Mouse (Mus musculus) myocyte (in vitro differentiated cells): ENCODE measurements around the gene Fkbp7. TPM values are rescaled to one million over a fixed set of nuclear protein-coding genes. Genes with fewer than 3 reads are reported as not detected.

ENCODE experiments used
- H3K27me3 ChIP-seq: one replicate; pipeline ENCODE4 v1.6.1; 2011; ENCODE audit not compliant: control insufficient read depth, insufficient read depth, insufficient read length
- H3K36me3 ChIP-seq: one replicate; pipeline ENCODE4 v1.6.1; 2011; ENCODE audit not compliant: control insufficient read depth, insufficient read depth
- H3K4me2 ChIP-seq: one replicate; pipeline ENCODE4 v1.6.1; 2011; ENCODE audit warnings: low read depth, control low read depth
- H3K4me3 ChIP-seq: one replicate; pipeline ENCODE4 v1.5.1; 2011; ENCODE audit warnings: mild to moderate bottlenecking, control low read depth, moderate library complexity
- H3K79me2 ChIP-seq: one replicate; pipeline ENCODE4 v1.6.1; 2011; ENCODE audit not compliant: control insufficient read depth, insufficient read depth
- H3ac ChIP-seq: one replicate; pipeline ENCODE4 v1.6.1; 2011; ENCODE audit not compliant: control insufficient read depth, insufficient read length
- CEBPB ChIP-seq: IDR thresholded peaks from 2 replicates; pipeline ENCODE4 v1.6.1; 2011; ENCODE audit warnings: mild to moderate bottlenecking, moderate library complexity; ENCODE audit not compliant: poor library complexity, insufficient read depth, severe bottlenecking
- E2F4 ChIP-seq: IDR thresholded peaks from one replicate; pipeline ENCODE4 v1.6.1; 2011; ENCODE audit warnings: mild to moderate bottlenecking, control low read depth, moderate library complexity; ENCODE audit not compliant: insufficient read depth
- MAX ChIP-seq: IDR thresholded peaks from one replicate; pipeline ENCODE4 v1.6.1; 2011; ENCODE audit warnings: low read depth, mild to moderate bottlenecking, control low read depth
- MYOD1 ChIP-seq, 3 experiments: IDR thresholded peaks; one replicate each; pipeline ENCODE4 v1.6.1; 2011; ENCODE audit warnings: control low read depth in 2 of 3, low read depth in 2 of 3, mild to moderate bottlenecking in 2 of 3, moderate library complexity in 1 of 3; ENCODE audit not compliant: insufficient read length in 2 of 3, control insufficient read depth in 1 of 3
- MYOG ChIP-seq, 3 experiments: IDR thresholded peaks; one replicate each; pipeline ENCODE4 v1.6.1; 2011; ENCODE audit warnings: control low read depth in 2 of 3, low read depth in 2 of 3, mild to moderate bottlenecking in 2 of 3; ENCODE audit not compliant: insufficient read length in 2 of 3, control insufficient read depth in 1 of 3, insufficient read depth in 1 of 3
- POLR2A ChIP-seq: IDR thresholded peaks from one replicate; pipeline ENCODE4 v1.6.1; 2011; ENCODE audit warnings: low read depth, mild to moderate bottlenecking, control low read depth, moderate library complexity; ENCODE audit not compliant: insufficient read length
- POLR2AphosphoS2 ChIP-seq: IDR thresholded peaks from one replicate; pipeline ENCODE4 v1.6.1; 2011; ENCODE audit warnings: low read depth, control low read depth; ENCODE audit not compliant: insufficient read length
- REST ChIP-seq: IDR thresholded peaks from one replicate; pipeline ENCODE4 v1.6.1; 2011; ENCODE audit warnings: mild to moderate bottlenecking, control low read depth, moderate library complexity; ENCODE audit not compliant: insufficient read depth, insufficient read length
- SRF ChIP-seq: IDR thresholded peaks from one replicate; pipeline ENCODE4 v1.6.1; 2011; ENCODE audit warnings: low read depth; ENCODE audit not compliant: control insufficient read depth, insufficient read length
- TCF12 ChIP-seq: IDR thresholded peaks from one replicate; pipeline ENCODE4 v1.6.1; 2011; ENCODE audit warnings: mild to moderate bottlenecking, control low read depth; ENCODE audit not compliant: poor library complexity, insufficient read depth, severe bottlenecking
- TCF3 ChIP-seq: IDR thresholded peaks from one replicate; pipeline ENCODE4 v1.6.1; 2011; ENCODE audit warnings: low read depth, control low read depth; ENCODE audit not compliant: insufficient read length
- USF1 ChIP-seq: IDR thresholded peaks from one replicate; pipeline ENCODE4 v1.6.1; 2011; ENCODE audit warnings: low read depth, mild to moderate bottlenecking, control low read depth, moderate library complexity
- polyA plus RNA-seq: library from polyadenylated mRNA; unstranded; fragments of >200 nt; fragmentation: generic; extraction: Trizol; gene quantifications from one replicate; pipeline ENCODE4 v1.2.1, GENCODE M21; 2012; ENCODE audit warnings: missing spikeins

The Fkbp7 gene
- polyA plus RNA-seq, 1 experiment, result 34.8 TPM

DNA sequence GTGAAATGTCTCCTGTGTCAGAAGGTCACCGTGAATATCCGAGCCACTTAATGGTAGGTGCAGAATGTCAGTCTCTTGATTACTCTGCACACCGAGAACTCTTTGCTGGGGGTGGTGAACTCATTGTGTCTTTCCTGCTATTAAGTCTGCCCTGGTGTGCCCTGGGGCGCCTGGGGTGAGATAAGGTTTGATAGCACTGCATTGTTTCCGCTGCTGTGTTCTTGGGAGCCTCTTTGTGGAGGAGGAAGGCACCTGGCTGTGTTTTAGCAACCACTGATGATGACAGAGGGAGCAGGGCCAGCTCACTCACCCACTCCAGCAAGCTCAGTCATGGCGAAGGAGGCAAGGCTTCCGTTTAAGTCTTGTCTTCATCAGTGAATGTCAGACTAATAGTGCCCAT lies 15.2 kb upstream of the Fkbp7 start:
- H3ac ChIP-seq, result no peak overlapping the region
- no peaks in the 10 kb centered on the region for H3K79me2 ChIP-seq
- TF ChIP-seq POLR2AphosphoS2 (no peak), MYOD1 (IDR thresholded peaks at IDR 0.05; ENCODE audit: control insufficient read depth in 1 of 3, insufficient read length in 2 of 3, low read depth in 2 of 3) (no peak)
- no peak overlapping the region for H3K4me2 ChIP-seq
- H3K27me3 ChIP-seq, result no peaks in the 10 kb centered on the region
- H3K4me3 ChIP-seq, result no peak overlapping the region
- peaks cover 16% of the 10 kb centered on the region for H3K36me3 ChIP-seq

DNA sequence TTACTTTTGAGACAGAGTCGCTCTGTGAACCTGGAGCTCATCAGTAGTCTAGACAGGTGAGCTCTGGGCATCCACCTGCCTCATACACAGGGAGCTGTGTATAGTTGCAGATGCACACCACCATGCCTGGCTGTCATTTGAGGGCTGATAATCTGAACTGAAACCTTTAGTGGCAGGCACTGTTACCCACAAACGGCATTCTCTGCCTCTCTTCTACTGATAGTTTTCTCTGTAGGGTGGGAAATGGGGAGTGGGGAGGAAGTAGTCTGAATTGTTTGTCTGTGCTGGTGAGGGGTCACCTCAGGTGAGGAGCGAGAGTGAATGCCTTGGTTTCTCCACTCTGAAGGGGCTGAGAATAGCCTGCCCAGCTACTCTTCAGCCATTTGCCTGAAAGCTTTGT lies 14.7 kb upstream of the Fkbp7 start:
- Histone ChIP-seq H3K4me2 (no peak overlapping the region), H3ac (no peak overlapping the region), H3K36me3 (peaks cover 19% of the 10 kb centered on the region), H3K4me3 (no peak overlapping the region), H3K27me3 (no peaks in the 10 kb centered on the region), H3K79me2 (no peaks in the 10 kb centered on the region)
- no peak for TF ChIP-seq E2F4
- TF ChIP-seq MYOD1 (IDR thresholded peaks at IDR 0.05; ENCODE audit: control insufficient read depth in 1 of 3, insufficient read length in 2 of 3, low read depth in 2 of 3), result no peak
- TF ChIP-seq MYOG (IDR thresholded peaks at IDR 0.05; ENCODE audit: control insufficient read depth in 1 of 3, insufficient read depth in 1 of 3, insufficient read length in 2 of 3, low read depth in 2 of 3), result no peak
- TF ChIP-seq TCF12, result no peak
- TF ChIP-seq USF1, result no peak
- TF ChIP-seq CEBPB, result no peak
- no peak for TF ChIP-seq MAX
- no peak for TF ChIP-seq TCF3
- TF ChIP-seq SRF, result no peak
- TF ChIP-seq POLR2A, result no peak
- no peak for TF ChIP-seq POLR2AphosphoS2
- no peak for TF ChIP-seq REST

DNA sequence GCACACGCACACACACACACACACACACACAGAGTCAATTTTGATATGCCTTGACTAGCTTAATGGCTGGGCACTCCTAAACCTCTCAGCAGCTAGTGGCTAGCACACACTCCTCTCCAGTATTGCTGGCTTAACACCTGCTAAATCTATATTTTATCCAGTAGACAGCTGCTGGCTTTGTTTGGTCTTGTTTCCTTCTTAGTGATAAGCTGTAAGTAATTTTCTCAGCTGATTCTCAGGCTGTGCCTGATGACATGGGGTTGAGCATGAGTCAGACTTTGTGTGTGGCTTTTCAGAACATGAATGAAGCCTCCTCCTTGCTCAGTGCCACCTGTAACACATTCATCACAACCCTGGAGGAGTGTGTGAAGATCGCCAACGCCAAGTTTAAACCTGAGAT lies 14.1 kb upstream of the Fkbp7 start:
- H3K4me3 ChIP-seq, result no peak overlapping the region
- H3K36me3 ChIP-seq, result peaks cover 23% of the 10 kb centered on the region
- peak; percentile 9 to 42 (median 11) for TF ChIP-seq MYOG (IDR thresholded peaks at IDR 0.05; ENCODE audit: control insufficient read depth in 1 of 3, insufficient read depth in 1 of 3, insufficient read length in 2 of 3, low read depth in 2 of 3)
- TF ChIP-seq CEBPB, result no peak
- TF ChIP-seq MYOD1 (IDR thresholded peaks at IDR 0.05; ENCODE audit: control insufficient read depth in 1 of 3, insufficient read length in 2 of 3, low read depth in 2 of 3), result peak; percentile 43 to 69 (median 56)
- no peak overlapping the region for H3ac ChIP-seq
- no peaks in the 10 kb centered on the region for H3K27me3 ChIP-seq
- no peak overlapping the region for H3K4me2 ChIP-seq
- no peaks in the 10 kb centered on the region for H3K79me2 ChIP-seq

DNA sequence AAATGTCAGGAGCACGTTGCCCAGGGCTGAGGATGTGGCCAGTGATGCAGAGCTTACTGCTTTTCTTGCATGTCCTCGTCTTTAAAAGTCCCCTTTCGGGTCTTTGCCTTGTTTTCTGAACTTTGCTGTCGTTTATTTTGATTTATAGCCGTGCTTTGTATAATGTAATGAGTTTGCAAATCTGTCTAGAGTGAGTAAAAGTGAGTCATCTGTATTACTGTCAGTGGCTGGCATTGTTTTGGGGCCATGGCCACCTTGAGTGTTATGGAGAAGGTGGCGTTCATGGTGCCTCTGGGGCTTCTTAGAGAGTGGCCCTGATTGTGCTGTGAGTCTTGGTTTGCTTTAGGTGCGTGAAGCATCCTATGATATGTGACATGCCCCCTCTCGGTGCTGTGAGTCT lies 9.4 kb upstream of the Fkbp7 start:
- Histone ChIP-seq H3K36me3 (peaks cover 31% of the 10 kb centered on the region), H3K4me3 (no peak overlapping the region), H3ac (no peak overlapping the region), H3K27me3 (no peaks in the 10 kb centered on the region), H3K79me2 (peaks cover 35% of the 10 kb centered on the region), H3K4me2 (no peak overlapping the region)
- TF ChIP-seq TCF3 (no peak), MYOD1 (IDR thresholded peaks at IDR 0.05; ENCODE audit: control insufficient read depth in 1 of 3, insufficient read length in 2 of 3, low read depth in 2 of 3) (no peak), POLR2A (no peak), CEBPB (no peak), MYOG (IDR thresholded peaks at IDR 0.05; ENCODE audit: control insufficient read depth in 1 of 3, insufficient read depth in 1 of 3, insufficient read length in 2 of 3, low read depth in 2 of 3) (no peak), E2F4 (no peak), USF1 (no peak), REST (no peak), SRF (no peak)

DNA sequence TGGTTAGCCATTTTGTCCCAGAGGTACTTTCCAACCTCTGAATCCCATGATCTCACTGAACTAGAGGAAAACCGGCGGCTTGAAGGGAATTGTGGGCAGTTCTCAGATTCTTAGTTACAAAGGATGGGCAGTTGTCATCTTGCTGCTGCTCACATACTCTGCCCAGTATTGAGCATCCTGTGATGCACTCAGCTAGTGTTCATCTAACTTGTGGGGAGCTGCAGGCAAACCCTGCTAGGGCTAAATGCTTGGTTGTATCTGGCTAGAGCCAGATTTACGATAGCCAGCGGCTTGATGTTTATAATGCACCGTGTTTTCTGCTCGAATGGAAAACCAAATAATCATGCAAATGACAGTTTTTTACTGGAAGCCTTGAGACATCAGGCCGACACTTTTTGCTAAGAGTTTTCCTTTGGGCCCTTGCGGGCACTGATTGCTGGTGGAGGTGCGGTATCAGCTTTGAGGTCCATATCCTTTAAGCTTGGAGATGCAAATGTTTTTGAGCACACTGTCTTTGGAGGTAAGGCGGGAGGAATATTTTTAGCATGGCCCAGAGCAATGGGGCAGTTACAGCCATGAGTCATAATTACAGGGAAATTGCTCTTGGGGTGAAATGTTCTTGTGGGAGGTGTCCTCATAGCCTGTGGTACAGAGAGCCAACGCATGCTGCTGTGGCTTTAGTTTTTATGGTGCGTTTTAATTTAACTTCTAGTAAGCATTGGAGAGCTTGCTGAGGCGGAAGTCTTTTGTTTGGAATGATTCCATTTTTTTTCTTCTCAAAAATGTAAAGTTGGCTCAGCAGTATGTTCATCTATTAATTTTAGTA lies 3.7 kb upstream of the Fkbp7 start:
- Histone ChIP-seq H3ac (no peak overlapping the region), H3K4me3 (peak overlapping the region; percentile 37), H3K79me2 (peaks cover 53% of the 10 kb centered on the region), H3K27me3 (no peaks in the 10 kb centered on the region), H3K36me3 (peaks cover 10% of the 10 kb centered on the region), H3K4me2 (peak overlapping the region; percentile 91)
- TF ChIP-seq CEBPB, result peak; percentile 34; the same call in 1 of the 2 replicates
- TF ChIP-seq MYOG (IDR thresholded peaks at IDR 0.05; ENCODE audit: control insufficient read depth in 1 of 3, insufficient read depth in 1 of 3, insufficient read length in 2 of 3, low read depth in 2 of 3), result no peak
